Mouse (Mus musculus) urinary bladder, adult 2 months (tissue): Measurements from ENCODE around the gene Fcrl1. TPM values are rescaled to one million over a fixed set of nuclear protein-coding genes. Genes with fewer than 3 reads are reported as not detected.
"Not testable (repeated sequence)": the region's sequence is repeated elsewhere in the genome, so short reads cannot be mapped to it uniquely, and the experiment has no call there.

Source experiments
- DNase-seq: peaks from one replicate; pipeline ENCODE4 v3.0.0; 2022; ENCODE audit warnings: low spot score
- polyA plus RNA-seq: library from polyadenylated mRNA; depleted of rRNA; stranded (reverse); fragments of >200 nt; gene quantifications from 2 replicates; pipeline ENCODE4 v1.2.3, GENCODE M21; 2012; rRNA removed

Gene Fcrl1
- 0.15 and 0.23 TPM in 2 replicates for polyA plus RNA-seq

DNA sequence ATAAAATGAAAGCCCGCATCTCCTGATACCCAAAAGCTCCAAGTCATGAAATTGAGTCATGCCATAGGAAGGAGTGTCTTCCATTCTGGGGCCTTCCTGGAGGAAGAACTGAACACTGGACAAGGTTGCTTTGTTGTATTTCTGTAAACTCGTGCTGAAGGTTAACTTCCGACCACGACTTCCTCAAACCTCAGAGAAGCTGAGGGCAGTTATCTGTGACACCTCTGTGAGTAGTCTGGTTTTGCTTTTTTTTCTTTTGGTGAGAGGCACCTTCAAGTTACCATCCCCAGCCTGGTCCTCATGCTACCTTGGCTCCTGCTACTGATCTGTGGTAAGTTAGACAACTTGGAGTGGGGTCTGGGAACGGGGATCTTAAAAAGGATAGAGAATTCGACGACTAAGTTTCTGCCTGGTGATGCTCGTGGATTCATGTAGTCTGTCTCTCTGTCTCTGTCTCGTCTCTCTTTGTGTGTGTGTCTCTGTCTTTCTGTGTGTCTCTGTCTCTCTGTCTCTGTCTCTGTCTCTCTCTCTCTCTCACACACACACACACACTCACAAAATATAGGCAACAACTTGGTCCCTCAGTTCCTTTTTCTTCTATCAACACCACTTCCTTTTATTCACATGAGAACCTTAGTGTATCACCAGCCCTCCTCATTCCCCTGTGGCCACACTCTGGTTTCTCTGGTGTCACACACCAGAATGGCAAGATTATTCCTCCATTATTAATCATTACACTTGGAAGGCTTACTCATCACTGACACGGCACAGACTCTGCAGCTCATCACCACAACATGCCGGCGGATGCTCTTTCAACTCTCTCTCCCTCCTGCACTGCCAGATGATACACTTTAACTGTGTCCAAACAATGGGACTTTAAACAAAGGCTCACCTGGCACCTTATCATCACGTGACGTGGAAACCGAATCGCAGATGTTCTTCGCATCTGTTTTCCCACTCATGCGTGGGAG is at the start of gene Fcrl1:
Fcrl1 (plus strand) TSS at position 193 of the 971 bp plus-strand sequence.
- DNase-seq = no peak

DNA sequence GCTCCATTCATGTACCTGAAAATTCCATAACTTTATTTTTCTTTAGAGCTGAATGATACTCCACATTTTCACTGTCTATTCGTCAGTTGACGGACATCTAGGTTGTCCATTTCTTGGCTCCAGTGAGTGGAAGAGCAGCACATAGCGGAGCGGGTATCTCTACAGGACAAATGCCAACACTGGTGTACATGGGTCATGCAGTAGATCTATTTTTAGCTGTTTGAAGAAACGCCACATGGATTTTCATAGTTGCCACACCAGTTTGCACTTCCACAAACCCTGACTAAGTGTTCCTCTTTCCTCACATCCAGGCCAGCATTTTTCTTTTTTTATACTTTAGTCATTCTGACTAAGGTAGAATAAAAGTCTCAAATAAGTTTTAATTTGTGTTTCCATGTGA is 38.3 kb upstream of the Fcrl1 start:
- DNase-seq = no peak

DNA sequence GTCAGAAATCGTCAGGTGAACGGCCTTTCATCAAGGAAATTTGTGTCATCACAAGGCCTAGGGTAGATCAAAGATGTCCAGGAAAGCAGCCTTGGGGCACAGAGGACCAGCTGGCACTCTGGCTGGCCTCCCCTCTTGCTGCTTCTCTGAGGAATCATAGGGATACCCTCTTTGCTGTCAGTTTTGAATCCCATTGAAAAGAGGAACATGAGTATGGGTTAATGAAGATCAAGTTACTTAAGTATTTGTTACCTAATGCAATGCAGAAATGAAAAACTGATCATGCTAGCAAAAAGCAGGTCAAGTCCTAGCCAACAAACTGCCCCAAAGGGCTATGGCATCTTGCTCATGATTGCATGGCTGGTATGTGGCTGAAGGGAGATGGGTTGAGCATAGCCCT is 25.2 kb upstream of the Fcrl1 start:
- not testable (repeated sequence) for DNase-seq

DNA sequence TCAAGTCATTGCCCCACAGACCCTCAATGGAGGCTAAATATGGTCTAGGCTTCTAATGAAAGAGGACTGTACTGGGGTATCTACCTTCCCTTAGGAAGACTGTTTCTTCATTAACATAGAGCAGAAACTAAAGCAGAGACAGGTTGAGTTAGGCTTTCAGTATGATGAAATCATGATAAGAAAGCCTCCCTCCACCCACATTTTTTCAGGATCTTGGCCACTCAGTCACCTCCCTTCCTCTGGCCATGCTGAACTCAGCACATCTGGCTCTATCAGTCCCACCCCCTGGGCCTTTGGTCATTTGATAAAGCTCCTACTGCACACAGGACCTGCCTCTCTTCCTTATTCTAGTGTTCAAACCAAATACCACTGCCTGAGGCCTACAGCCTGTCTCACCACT is 18.6 kb upstream of the Fcrl1 start, which contains the start of gene Cd5l:
Cd5l (plus strand) TSS at position 301 of the 400 bp plus-strand sequence.
- no peak for DNase-seq

GRCm38 (mm10) chr3:87359215-87359614 is 17.0 kb upstream of the Fcrl1 start:
- no peak for DNase-seq

GRCm38 (mm10) chr3:87360466-87360865 is 15.7 kb upstream of the Fcrl1 start:
- DNase-seq = no peak

GRCm38 (mm10) chr3:87365691-87366090 is 10.5 kb upstream of the Fcrl1 start:
- DNase-seq = no peak

GRCm38 (mm10) chr3:87367511-87367910 is 8.7 kb upstream of the Fcrl1 start:
- DNase-seq = no peak

- DNase-seq = no peak
These were observed 7.0 kb upstream of the Fcrl1 start for GRCm38 (mm10) chr3:87369181-87369580.

GRCm38 (mm10) chr3:87377228-87377627 is 1.0 kb downstream of the Fcrl1 start:
- no peak for DNase-seq

DNA sequence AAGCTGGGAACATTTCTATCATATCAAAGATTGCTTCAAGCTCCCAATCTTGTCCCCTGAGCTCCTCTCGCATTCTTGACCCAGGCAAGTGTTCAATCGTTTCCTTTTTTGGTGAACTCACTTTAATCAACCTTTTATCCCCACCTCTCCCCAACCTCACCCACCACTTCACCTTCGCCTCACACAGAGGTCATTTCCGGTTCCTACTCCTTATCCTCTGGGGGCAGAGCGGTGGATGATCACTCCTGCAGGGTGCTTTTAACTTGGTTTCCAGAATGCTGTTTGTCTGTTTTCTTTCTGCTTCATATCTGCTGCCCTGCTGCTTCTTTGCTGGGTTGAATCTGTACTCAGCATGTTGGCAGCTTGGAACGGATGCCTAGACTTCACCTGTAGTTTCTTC is 1.5 kb downstream of the Fcrl1 start:
- DNase-seq = no peak

DNA sequence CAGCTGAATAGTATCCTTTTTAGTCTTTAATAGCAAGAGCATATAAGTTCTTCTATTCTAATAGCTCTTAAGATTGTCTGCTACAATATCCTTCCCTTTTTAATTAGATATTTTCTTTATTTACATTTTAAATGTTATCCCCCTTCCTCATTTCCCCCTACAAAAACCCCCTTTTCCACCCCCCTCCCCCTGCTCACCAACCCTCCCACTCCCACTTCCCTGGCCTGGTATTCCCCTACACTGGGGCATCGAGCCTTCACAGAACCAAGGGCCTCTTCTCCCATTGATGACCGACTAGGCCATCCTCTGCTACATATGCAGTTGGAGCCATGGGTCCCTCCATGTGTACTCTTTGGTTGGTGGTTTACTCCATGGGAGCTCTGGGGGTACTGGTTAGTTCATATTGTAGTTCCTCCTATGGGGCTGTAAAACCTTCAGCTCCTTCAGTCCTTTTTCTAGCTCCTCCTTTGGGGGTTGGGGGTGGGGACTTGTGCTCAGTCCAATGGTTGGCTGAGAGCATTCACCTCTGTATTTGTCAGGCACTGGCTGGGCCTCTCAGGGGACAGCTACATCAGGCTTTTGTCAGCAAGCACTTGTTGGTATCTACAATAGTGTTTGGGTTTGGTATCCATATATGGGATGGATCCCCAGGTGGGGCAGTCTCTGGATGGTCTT is 3.6 kb downstream of the Fcrl1 start:
- not testable (repeated sequence) for DNase-seq

DNA sequence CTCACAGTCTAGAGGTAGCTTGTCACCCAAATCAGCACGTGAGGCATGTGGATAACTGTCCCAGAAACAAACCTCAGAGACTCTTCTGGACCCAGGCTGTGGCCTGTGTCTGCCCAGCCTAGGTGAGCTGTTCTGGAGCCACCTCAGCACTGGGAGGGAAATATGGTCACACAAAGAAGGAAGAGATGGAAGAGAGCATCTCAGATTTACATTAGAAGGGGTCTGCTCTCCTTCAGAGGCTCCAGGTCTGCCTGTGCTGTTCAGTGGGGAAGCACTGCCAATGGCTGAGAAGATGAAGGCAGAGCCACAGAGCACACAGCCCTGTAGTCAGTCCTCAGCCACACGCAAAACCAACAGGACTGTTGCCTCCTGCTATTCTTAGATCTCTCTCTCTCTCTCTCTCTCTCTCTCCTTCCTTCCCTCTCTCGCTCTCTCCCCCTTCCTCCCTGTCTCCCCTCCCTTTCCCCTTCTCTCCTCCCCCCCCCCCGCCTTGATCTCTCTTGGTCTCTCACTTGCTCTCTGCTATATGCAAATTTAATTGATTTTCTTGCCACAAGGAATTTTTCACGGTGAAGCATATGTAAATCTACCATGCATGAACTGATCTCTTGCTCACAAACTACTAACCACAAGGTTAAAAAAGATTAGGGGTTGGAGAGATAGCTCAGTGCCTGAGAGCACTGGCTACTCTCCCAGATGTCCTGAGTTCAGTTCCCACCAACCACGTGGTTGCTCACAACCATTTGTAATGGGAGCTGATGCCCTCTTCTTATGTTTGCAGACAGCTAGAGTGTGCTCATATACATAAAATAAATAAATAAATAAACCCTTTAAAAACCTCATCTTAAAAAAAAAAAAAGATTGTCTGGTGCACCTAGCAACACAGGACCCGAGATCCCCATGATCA is 5.9 kb downstream of the Fcrl1 start:
- no peak for DNase-seq

GRCm38 (mm10) chr3:87383308-87383707 is 7.1 kb downstream of the Fcrl1 start:
- no peak for DNase-seq

- DNase-seq = no peak
These were observed 8.9 kb downstream of the Fcrl1 start for GRCm38 (mm10) chr3:87385105-87385504.

GRCm38 (mm10) chr3:87390935-87391334 is 14.7 kb downstream of the Fcrl1 start:
- DNase-seq = no peak

DNA sequence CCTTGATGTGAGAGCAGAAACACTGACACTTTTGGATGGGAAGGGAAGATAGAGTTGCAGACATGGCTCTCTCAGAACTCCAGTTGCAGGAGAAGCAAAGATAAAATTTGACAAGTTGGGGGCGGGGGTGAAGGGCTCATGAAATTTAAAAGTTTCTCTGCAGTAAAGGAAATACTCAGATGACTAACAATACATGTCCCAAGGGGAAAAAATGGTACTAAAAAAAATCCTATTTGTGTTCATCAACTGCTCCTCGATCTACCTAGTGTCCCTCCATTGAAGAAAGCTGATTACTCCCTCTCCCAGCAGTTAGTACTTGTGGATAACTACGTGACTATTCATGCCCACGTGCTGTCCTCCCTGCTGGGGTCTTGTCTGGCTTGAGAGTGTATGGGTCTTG is 22.6 kb downstream of the Fcrl1 start:
- DNase-seq = no peak

DNA sequence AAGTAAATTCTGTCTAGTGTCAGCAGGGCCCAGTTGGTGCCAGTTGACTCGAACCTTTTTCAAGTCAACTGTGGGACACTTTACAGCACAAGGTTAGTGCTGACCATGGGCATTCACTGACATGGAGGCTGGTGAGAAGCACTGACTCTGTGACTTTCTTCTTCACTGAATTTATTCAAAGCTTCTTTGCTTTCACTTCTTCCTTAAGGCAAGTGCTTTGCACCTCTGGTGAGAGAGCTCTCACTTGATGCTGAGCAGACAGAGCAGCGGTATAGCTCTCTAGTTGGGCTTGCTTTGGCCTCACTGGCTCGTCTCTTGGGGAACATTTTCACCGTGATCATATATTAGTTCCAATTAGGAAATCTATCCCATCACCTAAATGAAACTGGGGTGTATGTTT is 23.7 kb downstream of the Fcrl1 start:
- no peak for DNase-seq

GRCm38 (mm10) chr3:87401321-87401720 is 25.1 kb downstream of the Fcrl1 start:
- DNase-seq = no peak

DNA sequence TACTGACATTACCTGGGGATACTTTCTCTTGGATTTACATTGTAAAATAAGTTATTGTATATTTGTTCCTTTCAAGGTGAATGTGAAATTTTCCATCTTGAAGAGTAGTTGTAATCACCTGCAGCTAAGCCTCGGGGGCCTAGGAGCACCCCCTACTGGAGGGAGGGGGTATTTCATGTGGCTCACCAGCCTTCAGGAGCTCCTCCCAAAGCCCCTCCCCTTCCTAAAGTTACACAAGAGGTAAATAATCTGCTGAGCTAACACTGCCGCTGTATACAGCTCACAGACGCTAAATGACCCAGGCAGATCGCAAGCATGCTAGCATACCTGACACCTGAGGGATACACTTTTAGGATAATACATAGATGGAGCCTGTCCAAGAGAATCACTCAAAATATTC is 32.0 kb downstream of the Fcrl1 start:
- DNase-seq = no peak

DNA sequence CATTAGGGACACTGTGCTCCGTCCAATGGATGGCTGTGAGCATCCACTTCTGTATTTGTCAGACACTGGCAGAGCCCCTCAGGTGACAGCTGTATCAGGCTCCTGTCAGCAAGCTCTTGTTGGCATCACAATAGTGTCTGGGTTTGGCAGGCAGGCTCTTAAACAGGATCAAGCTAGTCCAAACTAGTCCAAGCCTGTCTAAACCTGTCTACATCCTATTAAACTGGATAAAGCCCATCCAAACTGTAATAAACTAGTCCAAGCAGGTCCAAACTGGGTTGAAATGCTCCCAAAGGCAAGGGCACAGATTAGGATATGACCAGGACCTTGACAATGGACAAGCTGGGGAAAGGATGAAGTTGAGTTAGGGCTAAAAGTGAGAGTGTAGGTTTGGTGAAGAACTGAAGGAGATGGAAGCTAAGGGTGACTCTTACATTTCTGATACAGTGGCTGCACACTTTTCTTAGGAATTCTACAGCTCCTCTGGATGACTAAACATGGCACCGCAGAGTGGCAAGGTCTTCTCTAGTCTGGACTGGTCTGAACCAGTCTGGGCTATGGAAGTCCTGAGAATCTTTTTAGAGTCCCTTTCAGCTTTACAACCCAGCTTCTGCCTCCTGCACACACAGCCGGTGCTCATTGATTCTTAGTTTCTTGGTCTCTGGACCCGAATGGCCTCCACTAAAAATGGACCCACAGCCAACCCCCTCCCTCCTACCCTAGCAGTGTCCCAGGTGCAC is 33.2 kb downstream of the Fcrl1 start:
- DNase-seq = no peak
